Mouse (Mus musculus): ENCODE data around the gene Ranbp3. TPM values are rescaled to one million over a fixed set of nuclear protein-coding genes. Genes with fewer than 3 reads are reported as not detected.
A peak's percentile ranks its signal among the peaks of the same experiment; 100 is the strongest.

Gene Ranbp3
- total and polyA plus RNA-seq, 3 experiments = 137 to 150 TPM; not detected in 1

DNA sequence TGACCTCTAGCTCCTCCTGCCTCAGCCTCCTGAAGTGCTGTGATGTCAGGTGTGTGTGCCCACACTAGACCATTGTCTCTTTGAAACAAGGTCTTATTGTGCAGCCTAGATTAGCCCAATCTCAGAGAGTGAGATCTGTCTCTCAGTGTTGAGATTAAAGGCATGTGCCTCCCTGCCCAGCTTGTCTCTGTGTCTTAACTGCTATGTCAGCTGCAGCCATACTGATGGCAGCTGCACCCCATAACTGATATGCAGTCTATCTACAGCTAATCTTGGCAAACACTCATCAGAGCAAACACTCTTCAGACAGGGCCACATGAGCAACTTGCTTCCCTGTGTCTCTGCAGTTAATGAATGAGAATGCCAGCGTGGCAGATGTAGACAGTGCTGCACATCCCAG lies 33.4 kb downstream of the Ranbp3 start:
- DNase-seq (ENCODE audit: low read depth, low spot score) = no peak

DNA sequence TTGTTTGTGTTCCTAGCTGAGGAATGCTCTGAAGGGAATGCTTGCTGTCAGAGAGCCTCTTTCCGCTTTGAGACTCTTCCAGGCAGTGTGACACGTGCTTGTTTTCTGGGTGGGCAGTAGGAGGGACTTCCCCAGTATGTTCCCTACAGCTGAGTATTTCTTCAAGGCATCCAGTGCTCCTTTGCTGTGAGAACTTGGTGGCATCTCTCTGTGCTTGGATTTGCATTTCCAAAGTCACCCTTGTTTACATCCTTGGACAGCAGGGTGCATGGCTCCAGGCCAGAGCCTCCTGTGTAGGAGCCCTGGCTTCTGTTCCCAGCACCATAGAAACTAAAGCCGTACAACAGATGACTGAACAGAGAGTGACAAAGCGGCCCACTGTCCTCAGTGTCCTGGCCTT lies 35.6 kb downstream of the Ranbp3 start:
- Histone ChIP-seq H3K4me3 (ENCODE audit: control insufficient read depth in 1 of 2, insufficient read depth in 1 of 2, low read depth in 2 of 2, low read length in 2 of 2) (no peak overlapping the region), H3K79me2 (ENCODE audit: control insufficient read depth, insufficient read depth, low read length, poor library complexity) (no peaks in the 10 kb centered on the region), H3K9ac (ENCODE audit: control insufficient read depth, low read depth, low read length, poor library complexity, severe bottlenecking) (no peak overlapping the region), H3K9me3 (replicated peaks; ENCODE audit: insufficient read depth, low read length) (no peaks in the 10 kb centered on the region), H3K36me3 (ENCODE audit: control insufficient read depth in 1 of 2, insufficient read depth in 2 of 2, low read length in 2 of 2) (peaks cover 0 to 8% of the 10 kb centered on the region in 2 experiments; a peak in 2 of 4 replicates), H3K27ac (ENCODE audit: control insufficient read depth, low read depth, low read length) (no peak overlapping the region), H3K27me3 (ENCODE audit: control insufficient read depth in 1 of 2, insufficient read depth in 2 of 2, low read length in 2 of 2) (no peaks in the 10 kb centered on the region), H3K4me1 (ENCODE audit: control insufficient read depth in 1 of 2, insufficient read depth in 2 of 2, low read length in 2 of 2) (no peaks in the 10 kb centered on the region)
- TF ChIP-seq BHLHE40 (IDR thresholded peaks at IDR 0.05; ENCODE audit: borderline replicate concordance, low read depth, low read length) (no peak), ZNF384 (IDR thresholded peaks at IDR 0.05; ENCODE audit: low read depth, low read length) (no peak), USF2 (IDR thresholded peaks at IDR 0.05; ENCODE audit: borderline replicate concordance in 1 of 2, insufficient read depth in 1 of 2, low read depth in 1 of 2, low read length in 2 of 2) (no peak), E2F4 (IDR thresholded peaks at IDR 0.05; ENCODE audit: borderline replicate concordance, low read depth, low read length) (no peak), KAT2A (conservative IDR thresholded peaks at IDR 0.05; ENCODE audit: low read depth, low read length) (no peak), TBP (IDR thresholded peaks at IDR 0.05; ENCODE audit: low read depth, low read length) (no peak), TCF12 (IDR thresholded peaks at IDR 0.05; ENCODE audit: low read depth, low read length) (no peak), ZMIZ1 (IDR thresholded peaks at IDR 0.05; ENCODE audit: low read depth, low read length) (no peak), JUND (IDR thresholded peaks at IDR 0.05; ENCODE audit: low read depth, low read length) (no peak), POLR2AphosphoS2 (IDR thresholded peaks at IDR 0.05; ENCODE audit: low read length) (no peak), HCFC1 (IDR thresholded peaks at IDR 0.05; ENCODE audit: low read depth, low read length) (no peak), USF1 (IDR thresholded peaks at IDR 0.05; ENCODE audit: low read depth, low read length) (no peak), SIN3A (IDR thresholded peaks at IDR 0.05; ENCODE audit: low read length) (no peak), RCOR1 (IDR thresholded peaks at IDR 0.05; ENCODE audit: low read depth, low read length) (no peak), RAD21 (IDR thresholded peaks at IDR 0.05; ENCODE audit: low read depth, low read length) (no peak)
- DNase-seq (ENCODE audit: low read depth, low spot score) = no peak

More for the DNA sequence above, 33.4 kb downstream of the Ranbp3 start:
- Histone ChIP-seq H3K27me3 (ENCODE audit: control insufficient read depth in 1 of 2, insufficient read depth in 2 of 2, low read length in 2 of 2) (no peaks in the 10 kb centered on the region), H3K36me3 (ENCODE audit: control insufficient read depth in 1 of 2, insufficient read depth in 2 of 2, low read length in 2 of 2) (peaks cover 0 to 8% of the 10 kb centered on the region in 2 experiments; a peak in 2 of 4 replicates), H3K79me2 (ENCODE audit: control insufficient read depth, insufficient read depth, low read length, poor library complexity) (no peaks in the 10 kb centered on the region), H3K9me3 (replicated peaks; ENCODE audit: insufficient read depth, low read length) (no peaks in the 10 kb centered on the region), H3K4me3 (ENCODE audit: control insufficient read depth in 1 of 2, insufficient read depth in 1 of 2, low read depth in 2 of 2, low read length in 2 of 2) (no peak overlapping the region), H3K27ac (ENCODE audit: control insufficient read depth, low read depth, low read length) (no peak overlapping the region), H3K4me1 (ENCODE audit: control insufficient read depth in 1 of 2, insufficient read depth in 2 of 2, low read length in 2 of 2) (no peaks in the 10 kb centered on the region), H3K9ac (ENCODE audit: control insufficient read depth, low read depth, low read length, poor library complexity, severe bottlenecking) (no peak overlapping the region)
- TF ChIP-seq MAFK (IDR thresholded peaks at IDR 0.05; ENCODE audit: borderline replicate concordance, low read depth, low read length) (no peak), EP300 (IDR thresholded peaks at IDR 0.05; ENCODE audit: low read depth in 1 of 2, low read length in 2 of 2) (peak in 1 of 2 experiments; percentile 17; a peak in 1 of 4 replicates), GATA1 (IDR thresholded peaks at IDR 0.05; ENCODE audit: low read depth, low read length) (0 out of 2 replicates have a peak, but pooled peaks have one; percentile 16), NELFE (IDR thresholded peaks at IDR 0.05; ENCODE audit: low read depth, low read length) (no peak), POLR2A (IDR thresholded peaks at IDR 0.05; ENCODE audit: control insufficient read depth in 1 of 2, insufficient read depth in 1 of 2, low read depth in 1 of 2, low read length in 2 of 2, poor library complexity in 1 of 2) (0 out of 4 replicates have a peak, but pooled peaks of 1 of the 2 experiments have one; percentile 23), ETS1 (IDR thresholded peaks at IDR 0.05; ENCODE audit: low read depth, low read length) (peak; percentile 27; the same call in 1 of the 2 replicates), TCF12 (IDR thresholded peaks at IDR 0.05; ENCODE audit: low read depth, low read length) (peak; percentile 60; the same call in 1 of the 2 replicates)

All from MEL (cell line).